Comparison of ENCODE assay signal across 15 mouse cellular contexts in the genomic region with DNA sequence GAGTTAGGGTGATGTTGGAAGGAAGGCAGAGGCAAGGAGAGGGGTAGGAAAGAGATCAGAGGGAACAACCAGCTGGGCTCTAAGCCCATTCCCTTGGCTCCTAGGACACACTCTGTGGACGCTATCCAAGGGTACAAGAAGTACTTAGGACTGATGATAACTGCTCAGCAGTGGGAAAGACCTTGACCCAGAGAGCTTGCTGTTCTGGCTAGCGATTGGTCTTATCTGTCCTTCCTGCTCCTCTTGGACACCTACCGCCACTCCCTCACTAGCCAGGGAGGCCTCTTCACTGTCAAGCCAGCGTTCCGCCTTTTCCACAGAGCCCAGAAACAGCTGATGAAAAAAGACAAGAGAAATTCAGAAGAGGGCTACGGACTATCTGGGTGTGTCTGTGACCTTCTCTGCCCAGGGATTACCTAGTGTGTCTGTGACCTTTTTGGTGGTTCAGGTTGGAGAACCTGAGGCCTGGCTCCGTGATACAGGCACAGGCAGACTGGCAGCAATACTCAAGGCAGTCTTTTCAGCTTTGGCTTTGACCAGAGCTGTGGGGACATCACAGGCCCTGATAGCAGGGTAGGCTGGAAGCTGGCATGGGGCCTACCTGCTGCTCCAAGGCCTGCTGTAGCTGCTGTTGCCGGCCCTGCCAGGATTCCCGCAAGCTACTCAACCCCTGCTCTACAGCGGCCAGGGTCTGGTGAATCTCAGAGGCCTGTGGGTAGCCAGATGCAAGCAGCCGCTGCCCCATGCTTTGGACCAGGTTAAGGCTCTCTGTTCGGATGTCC. TPM values are rescaled to one million over a fixed set of nuclear protein-coding genes. Genes with fewer than 3 reads are reported as not detected.
DNase-seq lines count a peak whose midpoint lies in the region; ATAC-seq and TF ChIP-seq lines count a peak whose summit lies in the region.
"Had no signal": no experiment of that assay in that cellular context is flagged by ENCODE, and none has a peak within 500 bp of the region (broad histone marks: within the 10 kb centered on the region; RNA-seq: fewer than 3 reads in every experiment).

No protein-coding gene starts in this region.

- H3K9me3 ChIP-seq in heart, postnatal 0 days (replicated peaks; ENCODE audit: control insufficient read depth, low read length) = no peaks in the 10 kb centered on the region
- H3K9me3 ChIP-seq in hindbrain, embryonic 13.5 days = no peaks in the 10 kb centered on the region
- H3K9me3 ChIP-seq: limb, embryonic 12.5 days had no signal

- H3K4me1 ChIP-seq in heart, postnatal 0 days (ENCODE audit: control insufficient read depth, insufficient read depth) = peaks cover 26% of the 10 kb centered on the region
- no peaks in the 10 kb centered on the region for H3K4me1 ChIP-seq in hindbrain, embryonic 13.5 days (replicated peaks)

- 0 out of 2 replicates have a peak overlapping the region, but pooled peaks have one; percentile 20 for H3K9ac ChIP-seq in heart, postnatal 0 days (replicated peaks; ENCODE audit: low read depth, low read length)
- no peak overlapping the region for H3K9ac ChIP-seq in hindbrain, embryonic 13.5 days
- H3K9ac ChIP-seq: hindbrain, embryonic 14.5 days; limb, embryonic 12.5 days; liver, postnatal 0 days had no signal

- no peak overlapping the region for H3K4me2 ChIP-seq in heart, postnatal 0 days (ENCODE audit: low read depth, low read length)
- H3K4me2 ChIP-seq in hindbrain, embryonic 13.5 days = no peak overlapping the region
- H3K4me2 ChIP-seq: hindbrain, embryonic 14.5 days; limb, embryonic 12.5 days had no signal

- peak; percentile 81 for ATAC-seq in heart, postnatal 0 days (ENCODE audit: insufficient read depth, low read depth)
- ATAC-seq in CD4-positive, CD25-positive, alpha-beta regulatory T cell, adult 4 months = no peak
- ATAC-seq in hindbrain, embryonic 13.5 days (ENCODE audit: low FRiP score) = no peak
- ATAC-seq: liver, postnatal 0 days had no signal

- 39% methylated on average over 12 of the region's 12 CpGs for WGBS in heart, postnatal 0 days
- 92% methylated on average over 12 of the region's 12 CpGs for WGBS in hindbrain, embryonic 13.5 days

- DNase-seq in adrenal gland, adult (ENCODE audit: inconsistent age in 2 of 2, low spot score in 1 of 2) = peak; percentile 82 to 84
- DNase-seq in adrenal gland, postnatal 4 days (ENCODE audit: low spot score in 2 of 2) = no peak
- peak; percentile 81 for DNase-seq in ovary, adult 18-20 months (ENCODE audit: low spot score)
- no peak for DNase-seq in ovary, postnatal 14 days (ENCODE audit: low spot score)
- DNase-seq in heart, postnatal 0 days (ENCODE audit: low spot score) = peak; percentile 77
- no peak for DNase-seq in kidney, postnatal 14 days
- DNase-seq: cerebellum, postnatal 36 days; kidney, adult 8-10 months; liver, postnatal 0 days; midbrain, embryonic 14.5 days; thymus, adult 18-20 months had no signal

- no peaks in the 10 kb centered on the region for H3K36me3 ChIP-seq in heart, postnatal 0 days (replicated peaks; ENCODE audit: control insufficient read depth, insufficient read depth, low read length)
- H3K36me3 ChIP-seq in hindbrain, embryonic 13.5 days = no peaks in the 10 kb centered on the region
- H3K36me3 ChIP-seq: limb, embryonic 12.5 days had no signal

- no peaks in the 10 kb centered on the region for H3K27me3 ChIP-seq in heart, postnatal 0 days (ENCODE audit: control insufficient read depth, insufficient read depth, low read length)
- 0 out of 2 replicates have a peak, but pooled peaks cover 4% of the 10 kb centered on the region for H3K27me3 ChIP-seq in hindbrain, embryonic 13.5 days
- H3K27me3 ChIP-seq: limb, embryonic 12.5 days had no signal

- peak overlapping the region; percentile 94 for H3K27ac ChIP-seq in heart, postnatal 0 days (ENCODE audit: low read depth)
- H3K27ac ChIP-seq in hindbrain, embryonic 13.5 days = no peak overlapping the region
- H3K27ac ChIP-seq: hindbrain, embryonic 14.5 days; limb, embryonic 12.5 days had no signal

- H3K4me3 ChIP-seq in heart, postnatal 0 days (ENCODE audit: low read depth, low read length) = no peak overlapping the region
- no peak overlapping the region for H3K4me3 ChIP-seq in hindbrain, embryonic 13.5 days
- H3K4me3 ChIP-seq: limb, embryonic 12.5 days had no signal

- no peak for TF ChIP-seq CTCF in heart, postnatal 0 days (IDR thresholded peaks at IDR 0.05; ENCODE audit: low read depth)

- TF ChIP-seq EP300 in heart, postnatal 0 days (IDR thresholded peaks at IDR 0.05; ENCODE audit: low read depth) = 0 out of 2 replicates have a peak, but pooled peaks have one; percentile 36

RNA-seq across cellular contexts. Expression of gene Pla2g4b, which starts 21.7 kb away (rescaled TPM):
- total RNA-seq in adrenal gland, postnatal 4 days (2021) = 1 to 10 TPM; 3.6 to 3.7 TPM
- total RNA-seq in heart, postnatal 0 days (2014; rRNA removed; ENCODE audit: low replicate concordance) = 8.0 TPM in 1 of 2 replicates, not detected in the other
- 0.20 and 0.37 TPM in 2 replicates for polyA plus RNA-seq in heart, postnatal 0 days (2015; fragmentation: Nextera tagmentation; extraction: Ambion mirVana)
- polyA plus RNA-seq in CD4-positive, CD25-positive, alpha-beta regulatory T cell, adult 4 months (2017; shearing (Covaris generic)) = 1 to 10 TPM; 1.3 to 2.2 TPM
- 3.7 and 4.1 TPM in 2 replicates for polyA plus RNA-seq in hindbrain, embryonic 13.5 days (2015; fragmentation: Nextera tagmentation; extraction: Ambion mirVana)

RNA-seq across cellular contexts. Expression of gene Gm28042, which starts 27.7 kb away (rescaled TPM):
- 1 to 10 TPM; 1.5 to 4.2 TPM for total RNA-seq in adrenal gland, postnatal 4 days (2021)
- total RNA-seq in heart, postnatal 0 days (2014; rRNA removed; ENCODE audit: low replicate concordance) = 0.12 and 18.7 TPM in 2 replicates
- 0.74 and 1.4 TPM in 2 replicates for polyA plus RNA-seq in heart, postnatal 0 days (2015; fragmentation: Nextera tagmentation; extraction: Ambion mirVana)
- polyA plus RNA-seq in CD4-positive, CD25-positive, alpha-beta regulatory T cell, adult 4 months (2017; shearing (Covaris generic)) = 1 to 10 TPM; 2.5 to 2.9 TPM
- 5.2 and 5.6 TPM in 2 replicates for polyA plus RNA-seq in hindbrain, embryonic 13.5 days (2015; fragmentation: Nextera tagmentation; extraction: Ambion mirVana)

RNA-seq across cellular contexts. Expression of gene Jmjd7, which starts 27.7 kb away (rescaled TPM):
- 10 to 100 TPM; 15.0 to 16.8 TPM for total RNA-seq in adrenal gland, postnatal 4 days (2021)
- 8.5 and 14.1 TPM in 2 replicates for total RNA-seq in heart, postnatal 0 days (2014; rRNA removed; ENCODE audit: low replicate concordance)
- polyA plus RNA-seq in heart, postnatal 0 days (2015; fragmentation: Nextera tagmentation; extraction: Ambion mirVana) = 18.0 and 20.3 TPM in 2 replicates
- 10 to 100 TPM; 24.3 to 28.4 TPM for polyA plus RNA-seq in CD4-positive, CD25-positive, alpha-beta regulatory T cell, adult 4 months (2017; shearing (Covaris generic))
- 23.5 and 25.9 TPM in 2 replicates for polyA plus RNA-seq in hindbrain, embryonic 13.5 days (2015; fragmentation: Nextera tagmentation; extraction: Ambion mirVana)

Comparison
In these comparisons a context has a peak if more than half of its experiments do, and no peak if none do; other contexts are left out.
1. DNase-seq: peak in adrenal gland, adult (2 of 2), ovary, adult 18-20 months (single experiment) and heart, postnatal 0 days (single experiment); none in adrenal gland, postnatal 4 days (0 of 2), ovary, postnatal 14 days (single experiment) and kidney, postnatal 14 days (single experiment).